Mouse (Mus musculus): Measurements from ENCODE around the gene Dll3. TPM values are rescaled to one million over a fixed set of nuclear protein-coding genes. Genes with fewer than 3 reads are reported as not detected.
"Not testable (repeated sequence)": the region's sequence is repeated elsewhere in the genome, so short reads cannot be mapped to it uniquely, and the experiment has no call there.

The Dll3 gene
- polyA plus RNA-seq, 2 experiments from 2014 or later: 0.17 TPM; not detected in 1

- ATAC-seq: not testable (repeated sequence)
Measured at GRCm38 (mm10) chr7:28243943-28244342, 58.1 kb downstream of the Dll3 start.

Other genes with a start within 250 kb of the Dll3 start
- under 1 TPM in 1 of 2 experiments, not detected in 1; 0.19 TPM for gene Fcgbp, start 231.0 kb downstream of the Dll3 start, polyA plus RNA-seq (2017; shearing (Covaris generic))
- not detected for gene 9530053A07Rik, start 172.8 kb downstream of the Dll3 start, polyA plus RNA-seq (2017; shearing (Covaris generic))
- 10 to 100 TPM; 57.9 to 70.7 TPM for gene Fbl, start 132.5 kb downstream of the Dll3 start, polyA plus RNA-seq (2017; shearing (Covaris generic))
- 1 to 10 TPM; 1.2 to 1.5 TPM for gene Dyrk1b, start 122.8 kb downstream of the Dll3 start, polyA plus RNA-seq (2017; shearing (Covaris generic))
- gene Eid2, start 34.4 kb downstream of the Dll3 start, polyA plus RNA-seq (2017; shearing (Covaris generic)): under 1 TPM; 0.36 to 0.48 TPM
- 1 to 10 TPM; 1.0 to 1.1 TPM for gene Eid2b, start 24.5 kb downstream of the Dll3 start, polyA plus RNA-seq (2017; shearing (Covaris generic))
- not detected for gene Selenov, start 11.1 kb downstream of the Dll3 start, polyA plus RNA-seq (2017; shearing (Covaris generic))
- gene Timm50, start 9.8 kb upstream of the Dll3 start, polyA plus RNA-seq (2017; shearing (Covaris generic)): 10 to 100 TPM; 31.2 to 41.1 TPM
- 100 to 1,000 TPM in 1 of 2 experiments, 10 to 100 TPM in 1; 68.7 to 110 TPM for gene Supt5, start 36.5 kb upstream of the Dll3 start, polyA plus RNA-seq (2017; shearing (Covaris generic))
- 1,000 to 10,000 TPM; 1,380 to 1,513 TPM for gene Rps16, start 48.4 kb upstream of the Dll3 start, polyA plus RNA-seq (2017; shearing (Covaris generic))
- gene Plekhg2, start 70.4 kb upstream of the Dll3 start, polyA plus RNA-seq (2017; shearing (Covaris generic)): 10 to 100 TPM; 61.5 to 70.3 TPM
- 100 to 1,000 TPM; 107 to 125 TPM for gene Zfp36, start 78.0 kb upstream of the Dll3 start, polyA plus RNA-seq (2017; shearing (Covaris generic))
- 10 to 100 TPM; 29.7 to 30.6 TPM for gene Med29, start 90.5 kb upstream of the Dll3 start, polyA plus RNA-seq (2017; shearing (Covaris generic))
- gene Paf1, start 90.7 kb upstream of the Dll3 start, polyA plus RNA-seq (2017; shearing (Covaris generic)): 10 to 100 TPM; 49.2 to 65.4 TPM
- 100 to 1,000 TPM; 694 to 773 TPM for gene Gmfg, start 135.2 kb upstream of the Dll3 start, polyA plus RNA-seq (2017; shearing (Covaris generic))
- not detected for gene Lrfn1, start 149.7 kb upstream of the Dll3 start, polyA plus RNA-seq (2017; shearing (Covaris generic))
- gene Ifnl2, start 208.2 kb upstream of the Dll3 start, polyA plus RNA-seq (2017; shearing (Covaris generic)): not detected
- gene Ifnl3, start 220.6 kb upstream of the Dll3 start, polyA plus RNA-seq (2017; shearing (Covaris generic)): not detected
- gene Sycn, start 238.6 kb upstream of the Dll3 start, polyA plus RNA-seq (2017; shearing (Covaris generic)): not detected
- not detected for gene Nccrp1, start 245.0 kb upstream of the Dll3 start, polyA plus RNA-seq (2017; shearing (Covaris generic))